Mouse (Mus musculus) gastrocnemius, adult 2 months (tissue): Measurements from ENCODE around the gene Plppr3. TPM values are rescaled to one million over a fixed set of nuclear protein-coding genes. Genes with fewer than 3 reads are reported as not detected.
"Not testable (repeated sequence)": the region's sequence is repeated elsewhere in the genome, so short reads cannot be mapped to it uniquely, and the experiment has no call there.

ENCODE experiments used
- DNase-seq: peaks from one replicate; pipeline ENCODE4 v3.0.0; 2022
- H3K27ac ChIP-seq: fragments of 200-600 bp; 2 replicates; pipeline ENCODE4 v1.8.1; 2022; ENCODE audit warnings: mild to moderate bottlenecking
- H3K4me3 ChIP-seq: fragments of 200-600 bp; 2 replicates; pipeline ENCODE4 v1.8.1; 2022; ENCODE audit warnings: mild to moderate bottlenecking, moderate library complexity
- CTCF ChIP-seq: fragments of 200-600 bp; IDR thresholded peaks from 2 replicates; pipeline ENCODE4 v1.8.1; 2022; ENCODE audit warnings: antibody characterized with exemption, mild to moderate bottlenecking, moderate library complexity
- intact Hi-C: fragments of 180-260 bp; cut with DNase I; formaldehyde crosslinking; loops from one replicate; pipeline ENCODE4 v1.15.1; 2025
- total RNA-seq, 2 experiments: library from RNA; stranded (reverse); gene quantifications; 2 replicates each; pipeline ENCODE4 v1.2.3; 2021

The Plppr3 gene
- total RNA-seq, 2 experiments from 2014 or later, result 0.17 TPM; not detected in 1

DNA sequence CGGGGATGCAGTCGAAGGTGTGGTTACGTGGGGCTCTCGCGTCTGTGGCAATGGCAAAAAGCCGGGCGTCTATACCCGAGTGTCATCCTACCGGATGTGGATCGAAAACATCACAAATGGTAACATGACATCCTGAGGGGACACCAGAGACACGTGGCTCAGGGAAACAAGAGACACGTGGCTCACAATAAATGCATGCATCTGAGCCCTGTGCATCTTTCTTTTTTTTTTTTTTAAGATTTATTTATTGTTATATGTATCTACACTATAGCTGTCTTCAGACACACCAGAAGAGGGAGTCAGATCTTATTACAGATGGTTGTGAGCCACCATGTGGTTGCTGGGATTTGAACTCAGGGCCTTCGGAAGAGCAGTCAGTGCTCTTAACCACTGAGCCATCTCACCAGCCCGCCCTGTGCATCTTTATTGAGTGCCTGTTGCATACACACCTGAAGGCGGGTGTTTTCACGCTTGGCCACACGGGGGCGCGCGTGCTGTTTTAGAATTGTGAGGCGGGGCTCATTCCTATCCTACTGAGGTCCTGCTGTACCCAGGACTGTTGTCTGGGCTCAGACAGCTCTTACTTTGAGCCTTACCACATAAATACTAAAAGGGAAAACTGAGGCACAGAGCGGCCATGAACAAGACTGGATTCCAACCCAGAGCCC lies 18.2 kb upstream of the Plppr3 start:
- TF ChIP-seq CTCF, result peak; percentile 83
- not testable (repeated sequence) for H3K27ac ChIP-seq, H3K4me3 ChIP-seq
- peak; percentile 78 for DNase-seq
- intact Hi-C loops, result loop anchor here (2.0 kb wide), 2 partner anchors 32 to 66 kb away; no protein-coding TSS in a partner anchor

DNA sequence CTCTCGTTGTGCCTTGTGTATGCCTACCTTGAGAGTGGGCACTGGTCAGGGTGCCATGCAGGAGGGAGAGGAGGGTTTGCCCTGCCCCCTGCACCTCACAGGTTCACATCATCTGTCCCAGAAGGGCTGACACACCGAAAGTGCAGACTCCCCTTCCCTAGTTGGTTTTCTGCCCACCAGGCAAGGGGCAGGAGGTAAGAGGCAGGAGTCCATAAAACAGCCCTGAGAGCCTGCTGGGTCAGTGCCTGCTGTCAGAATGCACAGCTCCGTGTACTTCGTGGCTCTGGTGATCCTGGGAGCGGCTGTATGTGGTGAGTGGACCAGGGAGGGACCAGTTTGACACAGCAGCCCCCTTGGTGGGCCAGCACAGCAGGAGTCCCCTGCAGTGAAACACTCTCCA lies 16.2 kb upstream of the Plppr3 start, which contains the start of gene Cfd:
Gene Cfd (plus strand): TSS at position 184 of the 400 bp plus-strand sequence.
- intact Hi-C loops, result no loop called here
- H3K4me3 ChIP-seq, result no peak within 1 kb of the TSS
- no peak for DNase-seq
- TF ChIP-seq CTCF, result no peak
- no peak within 1 kb of the TSS for H3K27ac ChIP-seq

GRCm38 (mm10) chr10:79889386-79889785 lies 15.0 kb upstream of the Plppr3 start:
- no peak overlapping the region for H3K4me3 ChIP-seq
- no peak for DNase-seq
- H3K27ac ChIP-seq, result no peak overlapping the region
- TF ChIP-seq CTCF, result no peak
- intact Hi-C loops, result loop anchor here (10.0 kb wide), 1 partner anchor 55 kb away; no protein-coding TSS in a partner anchor

DNA sequence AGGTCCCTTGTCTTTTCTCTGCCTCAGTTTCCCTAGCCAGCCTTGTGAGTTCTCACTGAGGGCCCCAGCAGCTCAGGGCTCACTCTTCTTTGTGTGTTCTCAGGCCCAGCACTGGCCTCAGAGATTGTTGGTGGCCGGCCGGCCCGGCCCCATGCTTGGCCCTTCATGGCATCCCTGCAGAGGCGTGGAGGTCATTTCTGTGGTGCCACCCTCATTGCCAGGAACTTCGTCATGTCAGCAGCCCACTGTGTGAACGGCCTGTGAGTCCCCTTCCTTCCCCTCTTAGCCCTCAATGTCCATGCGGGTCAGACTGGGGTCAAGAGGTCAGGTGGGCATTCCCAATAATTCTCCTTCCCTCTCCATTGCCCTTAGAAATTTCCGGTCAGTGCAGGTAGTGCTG lies 12.2 kb upstream of the Plppr3 start:
- Histone ChIP-seq H3K27ac (no peak overlapping the region), H3K4me3 (no peak overlapping the region)
- DNase-seq, result no peak
- intact Hi-C loops, result loop anchor here (10.0 kb wide), 1 partner anchor 52 kb away; no protein-coding TSS in a partner anchor
- no peak for TF ChIP-seq CTCF

DNA sequence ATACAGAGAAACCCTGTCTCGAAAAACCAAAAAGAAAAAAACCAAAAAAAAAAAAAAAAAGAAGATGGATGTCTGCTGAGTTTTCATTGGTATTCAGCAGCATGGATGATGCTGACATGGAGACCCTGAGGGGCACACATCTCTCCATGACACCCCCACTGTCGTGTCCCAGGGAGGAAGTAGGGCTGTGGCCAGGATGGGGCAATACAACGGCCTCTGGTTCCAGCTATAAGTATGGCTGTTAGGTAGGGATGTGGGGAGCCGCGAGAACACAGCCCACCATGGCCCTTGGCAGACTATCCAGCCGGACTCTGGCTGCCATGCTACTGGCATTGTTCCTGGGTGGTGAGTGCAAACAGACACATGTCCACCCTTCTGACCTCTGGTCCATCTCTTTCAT lies 11.6 kb upstream of the Plppr3 start, which contains the start of gene Elane:
Gene Elane (plus strand): TSS at position 194 of the 400 bp plus-strand sequence.
- no peak for DNase-seq
- peak within 1 kb of the TSS; percentile 77 for H3K27ac ChIP-seq
- no peak for TF ChIP-seq CTCF
- H3K4me3 ChIP-seq, result no peak within 1 kb of the TSS
- intact Hi-C loops, result loop anchor here (10.0 kb wide), 1 partner anchor 51 kb away; no protein-coding TSS in a partner anchor

GRCm38 (mm10) chr10:79884938-79885337 lies 10.5 kb upstream of the Plppr3 start:
- DNase-seq, H3K4me3 ChIP-seq: not testable (repeated sequence)
- intact Hi-C loops, result loop anchor here (10.0 kb wide), 1 partner anchor 50 kb away; no protein-coding TSS in a partner anchor
- H3K27ac ChIP-seq, result peak overlapping the region; percentile 77

GRCm38 (mm10) chr10:79884446-79884845 lies 10.0 kb upstream of the Plppr3 start:
- intact Hi-C loops, result loop anchor here (10.0 kb wide), 1 partner anchor 50 kb away; no protein-coding TSS in a partner anchor
- Histone ChIP-seq H3K4me3 (no peak overlapping the region), H3K27ac (peak overlapping the region; percentile 77)
- no peak for TF ChIP-seq CTCF
- peak; percentile 88 for DNase-seq

DNA sequence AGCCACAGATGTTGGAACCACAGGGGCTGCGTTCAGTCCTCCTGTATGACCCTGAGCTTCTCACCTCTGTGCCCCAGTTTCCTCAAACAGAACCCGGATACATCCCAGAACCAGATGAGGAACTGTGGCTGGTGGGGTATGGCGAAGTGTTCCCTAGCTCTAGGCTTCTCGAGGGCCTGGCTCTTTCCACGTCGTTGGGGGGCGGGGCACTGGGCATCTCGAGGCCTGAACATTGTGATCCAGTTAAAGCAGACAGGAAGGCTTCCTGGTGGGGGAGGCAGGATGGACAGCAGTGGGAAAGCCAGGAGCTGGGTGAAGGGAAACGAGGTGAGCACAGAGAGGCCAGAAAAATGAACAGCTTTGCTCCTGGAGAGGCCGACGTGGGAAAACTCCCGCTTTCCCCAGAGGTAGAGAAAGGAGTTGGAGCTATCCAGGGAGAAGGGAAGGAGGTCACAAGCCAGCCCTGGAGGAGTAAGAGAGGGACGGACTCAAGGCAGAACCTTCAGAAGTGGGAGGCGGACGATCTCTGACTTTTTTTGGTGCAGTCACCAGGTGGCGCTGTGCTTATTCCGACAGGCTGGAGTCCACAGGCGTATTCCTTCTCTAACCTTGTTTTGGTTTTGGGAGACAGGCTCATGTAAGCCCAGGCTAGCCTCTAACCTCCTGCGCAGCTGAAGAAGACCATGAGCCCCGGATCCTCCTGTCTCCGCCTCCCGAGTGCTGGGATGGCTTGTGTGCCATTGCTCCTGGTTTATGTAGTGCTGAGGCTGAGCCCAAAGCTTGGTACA lies 9.1 kb upstream of the Plppr3 start:
- peak; percentile 87 for TF ChIP-seq CTCF
- intact Hi-C loops, result loop anchor here (1.0 to 10.0 kb wide), 2 partner anchors 42 to 49 kb away; no protein-coding TSS in a partner anchor
- DNase-seq, result peak; percentile 87
- Histone ChIP-seq H3K4me3 (peak overlapping the region; percentile 48), H3K27ac (peak overlapping the region; percentile 77)

- H3K27ac ChIP-seq, result no peak overlapping the region
- no peak overlapping the region for H3K4me3 ChIP-seq
- DNase-seq, result no peak
- intact Hi-C loops, result loop anchor here (10.0 kb wide), 1 partner anchor 47 kb away; no protein-coding TSS in a partner anchor
- TF ChIP-seq CTCF, result no peak
Measured at GRCm38 (mm10) chr10:79881981-79882380, 7.5 kb upstream of the Plppr3 start.

DNA sequence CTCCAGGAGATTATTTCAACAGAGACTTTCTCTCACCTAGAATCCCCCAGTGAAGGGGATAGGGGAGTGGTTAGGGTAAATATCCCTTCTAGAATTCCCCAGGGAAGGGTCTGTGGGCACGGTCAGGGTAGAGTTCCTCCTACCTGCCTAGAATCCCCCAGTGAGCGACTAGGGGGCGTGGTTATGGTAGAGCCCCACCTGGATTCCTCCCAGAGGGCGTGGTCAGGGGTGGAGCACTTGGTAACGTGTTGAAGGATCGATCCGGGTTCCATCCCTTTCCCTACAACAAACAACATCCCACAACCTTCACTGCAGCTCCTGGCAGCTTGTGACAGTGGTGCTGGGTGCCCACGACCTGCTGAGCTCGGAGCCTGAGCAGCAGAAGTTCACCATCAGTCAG lies 6.3 kb upstream of the Plppr3 start:
- intact Hi-C loops, result loop anchor here (10.0 kb wide), 1 partner anchor 46 kb away; no protein-coding TSS in a partner anchor
- no peak for DNase-seq
- TF ChIP-seq CTCF, result no peak
- Histone ChIP-seq H3K4me3 (no peak overlapping the region), H3K27ac (no peak overlapping the region)

DNA sequence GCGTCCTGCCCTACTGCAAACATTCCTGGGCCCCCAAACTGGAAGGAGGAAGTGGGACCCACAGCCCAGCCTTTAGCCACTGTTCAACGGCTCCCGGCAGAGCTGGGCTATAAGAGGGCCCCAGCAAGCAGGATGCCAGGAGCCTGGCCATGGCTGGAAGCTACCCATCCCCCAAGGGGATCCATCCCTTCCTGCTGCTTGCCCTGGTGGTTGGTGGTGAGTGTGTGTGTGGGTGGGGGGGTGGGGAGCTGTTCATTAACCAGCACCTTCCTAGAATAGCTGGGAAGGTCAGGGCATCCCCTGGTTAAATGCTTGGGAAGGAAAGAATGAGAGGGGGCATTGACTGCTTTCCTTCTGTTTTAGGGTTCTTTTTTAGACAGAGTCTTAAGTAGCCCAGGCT lies 5.1 kb upstream of the Plppr3 start:
- no peak overlapping the region for H3K27ac ChIP-seq
- no peak overlapping the region for H3K4me3 ChIP-seq
- intact Hi-C loops, result no loop called here
- no peak for DNase-seq
- no peak for TF ChIP-seq CTCF

- DNase-seq, result peak; percentile 70
- no peak for TF ChIP-seq CTCF
- intact Hi-C loops, result no loop called here
- Histone ChIP-seq H3K27ac (peak overlapping the region; percentile 43), H3K4me3 (peak overlapping the region; percentile 19; the same call in 1 of the 2 replicates)
Measured at GRCm38 (mm10) chr10:79877757-79878156, 3.3 kb upstream of the Plppr3 start.

DNA sequence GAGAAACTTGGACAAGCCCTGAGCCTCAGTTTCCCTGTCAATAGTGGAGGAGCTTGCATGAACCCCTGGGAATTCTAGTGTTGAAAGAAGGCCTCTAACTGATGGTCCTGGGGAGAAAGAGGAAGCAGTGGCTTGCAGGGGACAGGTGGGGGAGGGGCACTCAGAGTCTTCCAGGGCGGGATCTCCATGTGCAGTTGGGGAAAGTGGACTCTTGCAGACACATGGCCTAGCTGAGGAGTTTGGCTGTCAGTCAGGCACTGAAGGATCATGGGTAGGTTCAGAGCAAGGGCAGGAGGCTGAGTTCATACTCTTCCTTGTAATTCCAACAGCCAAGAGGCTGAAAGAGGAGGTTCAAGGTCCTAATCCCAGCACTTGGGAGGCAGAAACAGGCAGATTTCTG lies 2.7 kb upstream of the Plppr3 start:
- TF ChIP-seq CTCF, result no peak
- no peak overlapping the region for H3K4me3 ChIP-seq
- intact Hi-C loops, result no loop called here
- no peak overlapping the region for H3K27ac ChIP-seq
- peak; percentile 35 for DNase-seq
